Comparison of ENCODE assay signal across 1 mouse cellular context in the genomic region with DNA sequence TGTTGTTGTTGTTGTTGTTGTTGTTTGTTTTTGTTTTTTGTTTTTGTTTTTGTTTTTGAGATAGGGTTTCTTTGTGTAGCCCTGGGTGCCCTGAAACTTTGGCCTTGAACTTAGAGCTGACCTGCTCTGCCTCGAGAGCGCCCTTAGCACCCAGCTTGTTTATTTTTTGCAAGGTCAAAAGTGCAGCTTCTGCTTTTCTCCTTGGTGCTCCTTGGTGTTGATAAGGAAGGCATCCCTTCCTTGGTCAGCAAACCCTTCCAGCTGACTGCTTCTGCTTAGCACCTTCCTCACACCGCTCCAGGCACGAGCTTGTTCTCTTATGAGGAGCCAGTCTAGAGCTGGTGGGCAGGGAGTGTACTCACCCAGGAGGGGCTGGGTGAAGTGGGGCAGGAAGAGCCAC.
TF ChIP-seq lines count a peak whose summit lies in the region.

No protein-coding gene starts in this region.

TF ChIP-seq in MEL, 35 proteins besides CTCF, POLR2A, EP300 and RAD21 (continued from another document):
- no peak for TF ChIP-seq ELF1 (IDR thresholded peaks at IDR 0.05; ENCODE audit: low read depth, low read length)
- TF ChIP-seq BHLHE40 (IDR thresholded peaks at IDR 0.05; ENCODE audit: borderline replicate concordance, low read depth, low read length) = peak; percentile 30; the same call in 1 of the 2 replicates
- peak; percentile 44 for TF ChIP-seq MAX (IDR thresholded peaks at IDR 0.05; ENCODE audit: low read length)
- TF ChIP-seq GATA1 (IDR thresholded peaks at IDR 0.05; ENCODE audit: low read depth, low read length) = peak; percentile 77
- peak; percentile 45; the same call in 1 of the 2 replicates for TF ChIP-seq TCF12 (IDR thresholded peaks at IDR 0.05; ENCODE audit: low read depth, low read length)
- peak; percentile 36; the same call in 1 of the 2 replicates for TF ChIP-seq MAFK (IDR thresholded peaks at IDR 0.05; ENCODE audit: borderline replicate concordance, low read depth, low read length)
- TF ChIP-seq CHD2 (IDR thresholded peaks at IDR 0.05; ENCODE audit: low read length) = no peak
- TF ChIP-seq TBP (IDR thresholded peaks at IDR 0.05; ENCODE audit: low read depth, low read length) = no peak
